Mouse (Mus musculus) lung, postnatal 10 days (tissue): ENCODE measurements around the gene Gpr156.
A peak's percentile ranks its signal among the peaks of the same experiment; 100 is the strongest.
"Not testable (repeated sequence)": the region's sequence is repeated elsewhere in the genome, so short reads cannot be mapped to it uniquely, and the experiment has no call there.

Source experiments
- DNase-seq: peaks from one replicate; pipeline ENCODE4 v3.0.0; 2021

Gpr156 gene

DNA sequence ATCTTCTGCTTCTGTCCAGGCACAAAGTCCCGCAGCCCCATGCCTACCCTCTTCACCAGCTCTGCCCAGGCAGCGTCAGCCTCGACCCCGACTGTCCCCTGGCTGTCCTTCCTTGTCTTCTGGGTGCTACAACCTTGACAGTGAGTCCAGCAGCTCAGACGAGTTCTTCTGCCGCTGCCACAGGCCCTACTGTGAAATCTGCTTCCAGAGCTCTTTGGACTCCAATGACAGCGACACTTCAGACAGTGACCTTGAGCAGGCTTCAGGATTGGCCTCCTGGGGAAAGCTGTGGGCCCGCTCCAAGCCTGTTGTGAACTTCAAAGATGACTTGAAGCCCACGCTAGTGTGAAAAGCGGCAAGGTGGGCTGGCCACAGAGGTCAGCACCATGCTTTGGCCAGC, 89.2 kb downstream of the Gpr156 start:
- no peak for DNase-seq

- no peak for DNase-seq
These were observed 92.1 kb downstream of the Gpr156 start for GRCm38 (mm10) chr16:38008371-38008770.

DNA sequence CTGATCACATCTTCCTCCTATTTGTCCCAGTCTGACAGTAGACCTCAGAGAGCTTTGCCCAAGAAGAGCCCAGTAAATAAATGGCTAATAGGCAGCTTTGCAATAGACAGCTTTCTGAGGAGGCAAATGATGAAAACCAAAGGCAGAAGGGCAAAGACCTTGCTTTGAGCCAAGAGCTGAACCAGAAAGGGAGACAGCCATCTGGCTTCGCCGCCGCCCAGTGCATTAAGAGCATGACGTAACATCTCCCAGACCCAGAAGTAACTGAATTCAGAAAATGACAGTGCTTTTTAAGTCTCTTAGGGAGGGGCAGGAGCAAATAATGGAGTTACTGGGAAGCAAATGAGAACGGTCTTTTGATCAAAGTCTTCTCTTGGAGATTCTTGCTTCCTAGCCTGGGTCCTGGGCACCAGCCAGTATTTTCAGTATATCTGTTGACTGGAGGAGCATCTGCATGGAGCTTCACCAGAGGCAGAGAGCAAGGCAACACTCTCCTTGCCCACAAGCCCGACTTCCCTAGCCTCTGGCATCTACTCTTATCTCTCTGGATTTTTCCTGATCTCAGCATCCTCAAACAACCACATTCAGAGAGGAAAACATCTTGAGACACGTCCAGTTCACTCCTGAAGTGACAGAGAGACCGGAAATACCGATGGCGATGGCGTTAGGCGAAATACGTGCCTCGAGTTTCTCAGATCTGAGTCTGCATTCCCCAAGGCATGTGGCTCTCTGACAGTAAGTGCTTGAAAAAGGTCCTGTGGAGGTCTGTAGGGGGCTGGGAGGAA, 92.9 kb downstream of the Gpr156 start:
- DNase-seq = no peak

DNA sequence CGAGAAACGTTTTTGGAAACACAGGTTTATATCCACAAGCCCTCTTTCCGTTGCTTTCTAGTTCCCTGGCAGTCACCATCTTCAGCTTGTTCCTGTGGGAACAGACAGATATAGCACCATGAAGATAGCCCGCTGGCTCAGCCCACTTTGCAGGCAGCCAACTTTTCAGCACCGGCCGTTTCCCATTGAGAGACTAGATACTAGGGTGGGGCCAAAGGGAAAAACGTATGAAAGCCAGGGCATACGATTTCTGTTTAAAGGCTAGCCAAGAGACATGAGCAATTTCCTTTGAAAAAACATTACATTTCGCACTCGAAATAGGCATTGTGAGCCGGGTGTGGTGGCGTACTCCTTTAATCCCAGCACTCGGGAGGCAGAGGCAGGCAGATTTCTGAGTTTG, 95.2 kb downstream of the Gpr156 start:
- DNase-seq = no peak

GRCm38 (mm10) chr16:38012382-38012781, 96.1 kb downstream of the Gpr156 start:
- DNase-seq = peak; percentile 73

GRCm38 (mm10) chr16:38012891-38013290, 96.6 kb downstream of the Gpr156 start:
- DNase-seq = peak; percentile 15

- no peak for DNase-seq
These were observed 98.7 kb downstream of the Gpr156 start for GRCm38 (mm10) chr16:38014951-38015350.

- no peak for DNase-seq
These were observed 100.7 kb downstream of the Gpr156 start for GRCm38 (mm10) chr16:38016928-38017524.

- DNase-seq = no peak
These were observed 101.7 kb downstream of the Gpr156 start for GRCm38 (mm10) chr16:38017958-38018376.

DNA sequence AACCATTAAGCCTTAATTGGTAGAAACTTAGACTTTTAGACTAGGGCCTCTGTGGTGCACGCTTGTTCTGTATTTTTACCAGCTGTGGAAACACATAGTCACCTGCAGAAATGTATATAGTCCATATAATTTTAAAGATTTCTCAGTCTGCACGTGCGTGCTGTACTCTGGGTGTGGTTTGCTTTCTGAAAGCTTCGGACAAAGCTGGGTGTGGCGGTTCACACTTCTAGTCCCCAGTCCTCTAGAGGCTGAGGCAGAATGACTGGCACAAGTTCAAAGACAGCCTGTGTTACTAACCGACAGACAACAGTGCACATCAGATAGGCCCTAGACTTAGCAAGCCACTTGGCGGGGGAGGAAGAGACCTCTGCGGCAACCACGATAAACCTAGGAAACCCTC, 116.3 kb downstream of the Gpr156 start:
- DNase-seq = peak; percentile 29

- DNase-seq = no peak
These were observed 116.8 kb downstream of the Gpr156 start for GRCm38 (mm10) chr16:38033071-38033470.

DNA sequence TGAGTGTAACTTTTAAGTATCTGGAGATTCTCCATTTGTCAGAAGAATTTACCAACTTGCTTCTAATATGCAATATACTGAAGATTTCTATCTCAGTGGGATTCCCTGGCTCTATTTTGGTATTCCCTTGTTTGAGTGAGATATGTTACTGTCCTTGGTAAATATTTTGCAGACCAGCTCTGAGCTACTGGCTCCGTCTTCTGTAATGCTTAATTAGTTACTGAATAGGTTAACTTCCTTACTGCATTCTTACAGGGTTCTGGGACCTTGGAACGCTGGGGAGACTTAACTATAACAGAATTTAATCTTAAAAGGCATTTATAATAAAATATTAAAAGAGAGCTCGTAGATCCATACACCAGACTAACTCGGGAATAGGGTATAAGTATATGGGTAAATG, 121.8 kb downstream of the Gpr156 start:
- DNase-seq = not testable (repeated sequence)

- DNase-seq = no peak
These were observed 125.9 kb downstream of the Gpr156 start for GRCm38 (mm10) chr16:38042160-38042559.

DNA sequence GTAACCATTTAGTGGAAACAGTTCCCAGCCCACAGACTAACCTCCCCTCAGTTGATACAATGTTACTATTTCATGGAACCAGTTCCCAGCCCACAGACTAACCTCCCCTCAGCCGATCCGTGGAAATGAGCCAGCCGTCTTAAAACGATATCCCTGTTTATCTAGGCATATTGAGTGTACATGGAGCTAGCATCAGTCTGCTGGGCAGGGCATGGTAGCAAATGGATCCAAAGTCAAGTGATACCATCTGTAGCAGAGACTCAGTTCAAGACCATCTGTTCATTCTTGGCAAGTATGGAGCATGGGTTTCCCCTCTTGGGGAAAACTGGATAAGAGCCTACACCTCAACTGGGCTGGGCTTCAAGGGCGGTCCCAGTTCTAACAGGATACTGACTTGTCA, 128.3 kb downstream of the Gpr156 start:
- DNase-seq = no peak

DNA sequence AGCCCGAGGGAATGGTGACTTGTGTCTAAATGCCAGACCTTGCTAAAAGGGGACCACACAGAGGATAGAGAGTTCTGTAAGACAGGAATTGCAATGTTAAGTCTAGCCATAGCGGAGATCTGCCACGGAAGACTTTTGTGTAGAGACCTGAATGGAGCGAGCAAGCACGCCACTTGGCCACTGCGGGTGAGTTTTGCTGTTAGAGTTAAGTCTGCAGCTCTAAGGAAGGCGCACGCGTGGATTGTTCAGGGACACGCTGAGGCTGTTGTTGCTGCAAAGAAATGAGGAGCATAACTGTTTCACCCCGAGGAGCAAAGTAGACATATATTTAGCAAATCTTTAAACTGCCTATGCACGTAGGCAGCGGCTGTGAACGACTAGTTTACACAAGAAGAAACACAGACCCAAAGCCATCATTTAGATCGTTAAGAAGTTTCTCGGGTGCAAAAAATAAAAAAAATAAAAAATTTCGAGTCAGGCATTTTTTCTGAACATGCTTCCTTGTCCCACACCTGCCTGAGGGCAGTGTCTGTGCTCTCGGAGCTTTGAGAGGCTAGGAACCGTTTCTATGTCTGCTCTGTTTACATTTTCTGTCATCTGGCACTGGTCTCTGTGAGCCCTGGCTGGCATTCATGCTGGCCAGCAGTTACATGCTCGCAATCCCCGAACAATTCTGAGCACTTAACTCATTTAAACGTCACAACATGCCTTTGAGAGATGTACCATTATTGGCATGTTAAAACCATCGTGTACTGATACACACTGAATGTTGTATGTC, 131.7 kb downstream of the Gpr156 start:
- DNase-seq = peak; percentile 19
